Mouse (Mus musculus) midbrain, embryonic 14.5 days (tissue): ENCODE data around the gene Limch1. TPM values are rescaled to one million over a fixed set of nuclear protein-coding genes. Genes with fewer than 3 reads are reported as not detected.
A peak's percentile ranks its signal among the peaks of the same experiment; 100 is the strongest.

ENCODE experiments used
- ATAC-seq: fragments of 200-750 bp; cut with Nextera tagmentation; 2 replicates; pipeline ENCODE4 v1.8.0; 2017; ENCODE audit warnings: moderate number of reproducible peaks, moderate library complexity; ENCODE audit not compliant: low FRiP score, low TSS enrichment
- DNase-seq: peaks from one replicate; pipeline ENCODE4 v3.0.0-alpha.2; 2015
- H3K27ac ChIP-seq: fragments of 300-500 bp; sonication (generic); replicated peaks from 2 replicates; pipeline ENCODE4 v1.5.1; 2014; ENCODE audit warnings: mild to moderate bottlenecking, low read depth, low read length, moderate library complexity
- H3K27me3 ChIP-seq: fragments of 300-500 bp; sonication (generic); 2 replicates; pipeline ENCODE4 v1.6.1; 2014; ENCODE audit warnings: low read length, control low read depth, mixed read lengths; ENCODE audit not compliant: control insufficient read depth, insufficient read depth
- H3K36me3 ChIP-seq: fragments of 300-500 bp; sonication (generic); 2 replicates; pipeline ENCODE4 v1.6.1; 2014; ENCODE audit warnings: low read length, control low read depth; ENCODE audit not compliant: control insufficient read depth, insufficient read depth
- H3K4me1 ChIP-seq: fragments of 300-500 bp; sonication (generic); 2 replicates; pipeline ENCODE4 v1.6.1; 2014; ENCODE audit warnings: mild to moderate bottlenecking, antibody characterized with exemption, low read length, control low read depth; ENCODE audit not compliant: control insufficient read depth, insufficient read depth
- H3K4me2 ChIP-seq: fragments of 300-500 bp; sonication (generic); 2 replicates; pipeline ENCODE4 v1.6.1; 2014; ENCODE audit warnings: mild to moderate bottlenecking, low read length, moderate library complexity
- H3K4me3 ChIP-seq: fragments of 300-500 bp; sonication (generic); replicated peaks from 2 replicates; pipeline ENCODE4 v1.5.1; 2014; ENCODE audit warnings: low read depth, low read length
- H3K9ac ChIP-seq: fragments of 300-500 bp; sonication (generic); replicated peaks from 2 replicates; pipeline ENCODE4 v1.6.1; 2014; ENCODE audit warnings: mild to moderate bottlenecking, low read length, moderate library complexity
- H3K9me3 ChIP-seq: fragments of 300-500 bp; sonication (generic); 2 replicates; pipeline ENCODE4 v1.6.1; 2016; ENCODE audit warnings: low read length, control low read depth, mixed read lengths; ENCODE audit not compliant: control insufficient read depth
- WGBS: fragments of 180-500 bp; shearing (Covaris S2); extraction: QIAGEN DNeasy Blood & Tissue Kit; methylation state at CpG from one replicate; pipeline ENCODE4 v1.1.7; 2014; 5-methylcytosine and 5-hydroxymethylcytosine counted together
- polyA plus RNA-seq: library from polyadenylated mRNA; unstranded; fragments of >200 nt; fragmentation: Nextera tagmentation; extraction: Ambion mirVana; gene quantifications from 2 replicates; pipeline ENCODE4 v1.2.1, GENCODE M21; 2014

Gene Limch1
- polyA plus RNA-seq, 1 experiment from 2014 or later, result 56.5 TPM

DNA sequence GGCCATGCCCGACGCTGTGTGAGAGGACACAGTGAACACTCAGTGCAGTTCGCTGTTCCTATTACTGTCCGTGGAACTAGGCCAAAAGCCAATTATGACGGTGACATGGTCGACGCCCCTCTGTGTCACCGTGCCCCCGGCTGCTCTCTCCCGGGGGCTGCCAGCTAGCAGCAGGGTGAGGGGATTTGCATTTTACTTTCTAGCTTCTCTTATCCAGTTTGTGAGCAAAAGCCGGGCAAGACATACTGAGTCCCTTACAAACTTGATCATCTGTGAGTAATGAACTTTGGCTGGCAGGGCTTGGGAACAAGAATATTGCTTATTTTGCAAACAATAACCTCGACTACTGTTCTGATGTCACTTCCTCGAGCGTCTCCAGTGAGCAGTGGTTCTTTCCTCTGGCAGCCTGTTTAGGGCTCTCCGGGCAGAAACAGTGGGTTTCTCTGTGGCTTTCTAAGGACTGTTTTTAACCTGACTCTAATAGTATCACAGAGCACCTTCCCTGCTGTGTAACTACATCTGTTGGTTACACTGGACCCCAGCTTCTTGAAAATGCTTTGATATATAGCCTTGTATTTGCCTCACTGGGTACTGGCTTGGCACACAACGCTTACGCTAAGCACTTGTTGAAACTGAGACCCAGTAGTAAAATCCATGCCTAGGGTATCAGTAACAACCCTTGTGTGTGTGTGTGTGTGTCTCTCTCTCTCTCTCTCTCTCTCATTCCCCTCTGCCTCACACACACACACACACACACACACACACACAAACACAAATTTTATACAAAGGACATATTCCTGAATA, 115.8 kb downstream of the Limch1 start:
- ATAC-seq (no peak; the same call in 1 of the 2 replicates), DNase-seq (peak; percentile 53)
- H3K4me1 ChIP-seq, result peaks cover 8% of the 10 kb centered on the region; the same call in 1 of the 2 replicates
- H3K36me3 ChIP-seq, result no peaks in the 10 kb centered on the region
- WGBS, result 46% methylated on average over 17 of the region's 17 CpGs
- no peaks in the 10 kb centered on the region for H3K27me3 ChIP-seq
- H3K27ac ChIP-seq, result 0 out of 2 replicates have a peak overlapping the region, but pooled peaks have one; percentile 37
- no peak overlapping the region for H3K4me3 ChIP-seq
- H3K9ac ChIP-seq, result no peak overlapping the region
- H3K9me3 ChIP-seq, result no peaks in the 10 kb centered on the region
- no peak overlapping the region for H3K4me2 ChIP-seq

DNA sequence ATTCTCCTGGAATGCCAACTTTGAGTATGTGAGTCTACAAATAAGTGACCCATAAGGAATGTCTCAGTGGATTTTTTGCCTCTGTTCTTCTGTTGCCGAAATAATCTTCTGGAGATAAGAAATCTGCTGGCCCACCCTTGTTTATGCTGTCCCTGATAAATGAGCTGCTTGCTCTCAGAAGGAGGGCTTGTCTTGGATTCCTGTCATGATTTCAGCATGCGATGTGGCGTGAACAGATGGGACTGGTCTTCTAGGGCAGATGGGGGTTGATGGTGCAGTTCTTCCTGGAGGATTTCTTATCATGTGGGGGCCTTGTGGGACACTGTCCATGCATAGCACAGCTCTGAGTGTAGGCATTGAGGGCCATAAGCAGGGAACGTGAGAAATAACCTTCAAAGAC, 116.5 kb downstream of the Limch1 start:
- Histone ChIP-seq H3K27me3 (no peaks in the 10 kb centered on the region), H3K4me2 (no peak overlapping the region), H3K36me3 (no peaks in the 10 kb centered on the region), H3K9me3 (no peaks in the 10 kb centered on the region), H3K4me3 (no peak overlapping the region), H3K4me1 (peaks cover 8% of the 10 kb centered on the region; the same call in 1 of the 2 replicates), H3K27ac (no peak overlapping the region), H3K9ac (no peak overlapping the region)
- ATAC-seq (no peak), DNase-seq (no peak)
- 67% methylated on average over 4 of the region's 4 CpGs for WGBS

DNA sequence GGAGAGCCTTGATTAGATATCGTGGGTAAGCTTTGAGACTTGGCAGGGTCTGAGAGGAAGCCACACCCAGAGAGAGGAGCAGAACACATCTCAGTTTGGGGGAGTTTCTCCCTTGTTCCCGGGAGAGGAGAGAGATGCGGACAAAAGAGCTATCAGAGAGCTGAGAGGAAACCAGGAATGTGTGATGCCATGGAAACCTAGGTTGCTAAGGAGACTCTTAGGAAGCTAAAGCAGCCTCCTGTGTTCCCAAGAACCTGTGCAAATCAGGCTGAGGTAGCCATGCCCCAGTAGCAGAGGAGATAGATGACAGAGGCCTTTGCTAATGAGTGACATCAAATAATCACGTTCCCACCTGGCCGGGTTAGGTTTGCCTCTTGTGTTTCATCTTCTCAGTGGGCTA, 119.6 kb downstream of the Limch1 start:
- Histone ChIP-seq H3K9me3 (no peaks in the 10 kb centered on the region), H3K27ac (0 out of 2 replicates have a peak overlapping the region, but pooled peaks have one; percentile 14), H3K9ac (no peak overlapping the region), H3K4me1 (peaks cover 8% of the 10 kb centered on the region; the same call in 1 of the 2 replicates), H3K4me2 (no peak overlapping the region), H3K4me3 (no peak overlapping the region), H3K27me3 (no peaks in the 10 kb centered on the region), H3K36me3 (no peaks in the 10 kb centered on the region)
- 29% methylated on average over 5 of the region's 5 CpGs for WGBS
- ATAC-seq (no peak), DNase-seq (peak; percentile 63)

DNA sequence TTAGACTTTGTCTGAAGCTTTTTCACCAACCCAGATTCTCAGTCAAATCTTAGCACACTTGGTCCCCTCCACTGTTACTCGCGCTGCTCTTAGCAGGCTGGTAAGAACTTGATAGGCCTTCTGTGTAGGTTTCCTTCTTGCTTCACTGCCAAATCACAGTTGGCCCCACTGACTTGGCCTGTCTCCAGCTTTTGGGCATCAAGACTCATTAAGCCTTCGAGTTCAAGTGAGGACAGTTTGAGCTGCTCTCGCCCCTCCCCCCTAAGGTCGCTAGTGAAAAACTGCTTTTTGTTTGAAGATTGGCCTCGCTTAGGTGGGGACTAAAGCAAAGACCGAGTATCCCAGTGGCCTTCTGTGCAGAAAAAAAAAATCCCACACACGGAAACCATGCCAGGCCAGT, 120.4 kb downstream of the Limch1 start:
- ATAC-seq (no peak), DNase-seq (peak; percentile 78)
- no peak overlapping the region for H3K4me3 ChIP-seq
- H3K27me3 ChIP-seq, result no peaks in the 10 kb centered on the region
- no peaks in the 10 kb centered on the region for H3K9me3 ChIP-seq
- H3K9ac ChIP-seq, result no peak overlapping the region
- no peak overlapping the region for H3K27ac ChIP-seq
- no peak overlapping the region for H3K4me2 ChIP-seq
- 51% methylated on average over 8 of the region's 8 CpGs for WGBS
- peaks cover 7% of the 10 kb centered on the region; the same call in 1 of the 2 replicates for H3K4me1 ChIP-seq
- H3K36me3 ChIP-seq, result no peaks in the 10 kb centered on the region

DNA sequence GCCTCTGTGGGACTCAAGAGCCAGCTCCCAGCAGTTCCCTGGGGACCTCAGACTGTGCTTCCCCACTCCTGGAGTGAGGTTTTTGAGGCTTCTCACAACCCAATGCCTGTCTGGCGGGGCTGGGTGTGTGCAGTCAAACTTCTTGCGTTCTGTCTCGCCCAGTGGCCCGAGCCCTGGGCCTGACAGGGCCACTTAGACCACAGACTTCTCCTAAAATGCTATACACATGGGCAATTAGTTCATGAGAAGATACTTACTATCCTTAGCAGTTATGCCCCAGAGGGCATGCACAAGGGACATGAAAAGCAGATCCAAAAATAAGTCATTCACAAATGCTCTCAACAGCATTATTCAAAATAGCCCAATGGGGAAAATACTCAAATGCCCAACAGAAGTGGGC, 123.9 kb downstream of the Limch1 start:
- Histone ChIP-seq H3K4me3 (no peak overlapping the region), H3K36me3 (no peaks in the 10 kb centered on the region), H3K4me1 (peaks cover 3% of the 10 kb centered on the region; the same call in 1 of the 2 replicates), H3K27me3 (no peaks in the 10 kb centered on the region), H3K4me2 (no peak overlapping the region), H3K9me3 (no peaks in the 10 kb centered on the region), H3K9ac (no peak overlapping the region), H3K27ac (no peak overlapping the region)
- WGBS, result 95% methylated on average over 4 of the region's 4 CpGs
- no peak for ATAC-seq
- DNase-seq, result no peak

DNA sequence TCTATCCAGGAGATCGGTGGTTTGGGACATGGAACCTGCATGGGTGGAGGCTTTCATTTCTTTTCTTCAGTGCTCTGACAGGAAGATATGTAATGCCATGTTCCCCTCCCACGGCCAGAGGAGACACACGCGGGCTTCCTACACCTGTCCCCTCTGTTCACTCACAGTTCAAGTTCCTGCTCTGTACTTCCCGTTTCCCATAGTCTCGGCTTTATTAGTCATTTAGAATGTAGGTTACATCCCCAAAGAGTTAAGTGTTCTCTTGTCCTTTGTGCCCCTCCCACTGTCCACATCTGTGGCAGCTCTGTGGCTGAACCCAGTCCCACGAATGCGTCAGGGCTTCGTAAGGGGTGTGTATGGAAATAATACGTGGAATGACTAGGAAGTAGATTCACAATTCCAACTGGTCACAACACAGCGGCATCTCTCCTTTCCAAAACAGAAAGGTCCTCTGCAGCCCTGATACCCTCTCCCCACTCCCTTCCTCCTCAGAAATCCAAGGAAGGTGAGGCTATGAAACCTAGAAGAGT, 126.0 kb downstream of the Limch1 start:
- H3K4me2 ChIP-seq, result no peak overlapping the region
- no peak overlapping the region for H3K4me3 ChIP-seq
- no peaks in the 10 kb centered on the region for H3K27me3 ChIP-seq
- no peak overlapping the region for H3K9ac ChIP-seq
- no peaks in the 10 kb centered on the region for H3K36me3 ChIP-seq
- WGBS, result 92% methylated on average over 11 of the region's 11 CpGs
- H3K4me1 ChIP-seq, result no peaks in the 10 kb centered on the region
- H3K9me3 ChIP-seq, result no peaks in the 10 kb centered on the region
- DNase-seq (no peak), ATAC-seq (no peak)
- no peak overlapping the region for H3K27ac ChIP-seq

DNA sequence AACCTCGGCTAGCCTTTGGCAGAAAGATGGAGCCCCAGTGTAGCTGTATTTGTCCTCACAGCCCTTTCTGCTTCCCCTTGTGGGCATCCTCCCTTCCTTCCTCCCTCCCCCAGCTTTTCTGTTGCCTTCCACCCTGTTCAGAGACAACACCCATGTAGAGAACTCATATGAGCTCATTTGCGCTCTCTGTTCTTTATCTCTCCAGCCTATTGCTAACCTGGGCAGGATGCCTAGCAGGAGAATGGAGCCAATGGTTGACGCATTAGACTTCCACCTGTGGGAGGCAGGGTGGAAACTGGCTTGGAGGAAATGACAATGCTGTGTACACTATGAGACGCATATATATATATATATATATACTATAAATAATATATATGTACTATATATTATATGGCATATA, 126.4 kb downstream of the Limch1 start:
- H3K9me3 ChIP-seq, result no peaks in the 10 kb centered on the region
- no peak overlapping the region for H3K4me3 ChIP-seq
- no peaks in the 10 kb centered on the region for H3K4me1 ChIP-seq
- DNase-seq (no peak), ATAC-seq (no peak)
- H3K9ac ChIP-seq, result no peak overlapping the region
- WGBS, result 93% methylated on average over 4 of the region's 4 CpGs
- H3K4me2 ChIP-seq, result no peak overlapping the region
- no peak overlapping the region for H3K27ac ChIP-seq
- H3K27me3 ChIP-seq, result no peaks in the 10 kb centered on the region
- H3K36me3 ChIP-seq, result no peaks in the 10 kb centered on the region

DNA sequence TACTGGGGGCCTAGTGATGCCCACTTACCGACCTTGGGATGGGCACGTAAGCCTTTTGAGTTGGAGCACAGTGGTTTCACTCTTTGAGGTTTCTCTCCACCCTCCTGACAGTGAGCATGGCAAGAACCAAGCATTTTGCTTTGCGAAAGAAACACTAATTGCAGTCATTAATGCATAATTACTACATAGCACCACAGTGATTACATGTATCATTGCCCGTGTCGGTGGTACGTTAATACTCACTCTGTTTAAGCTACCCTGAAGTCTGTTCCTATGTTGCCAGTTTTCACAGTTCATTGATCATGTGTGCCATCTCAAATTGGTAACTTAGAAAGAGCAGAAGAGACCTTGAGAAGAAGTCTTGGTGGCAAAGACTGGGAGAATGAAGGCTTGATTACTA, 127.1 kb downstream of the Limch1 start:
- ATAC-seq (no peak), DNase-seq (no peak)
- Histone ChIP-seq H3K9ac (no peak overlapping the region), H3K27ac (no peak overlapping the region), H3K4me2 (no peak overlapping the region), H3K9me3 (no peaks in the 10 kb centered on the region), H3K4me3 (no peak overlapping the region), H3K4me1 (no peaks in the 10 kb centered on the region), H3K27me3 (no peaks in the 10 kb centered on the region), H3K36me3 (no peaks in the 10 kb centered on the region)
- WGBS, result 94% methylated on average over 6 of the region's 6 CpGs
